Mouse (Mus musculus) hindbrain, embryonic 11.5 days (tissue): ENCODE results near the gene Hmgxb4. TPM values are rescaled to one million over a fixed set of nuclear protein-coding genes. Genes with fewer than 3 reads are reported as not detected.

ENCODE experiments used
- ATAC-seq: fragments of 200-750 bp; cut with Nextera tagmentation; 2 replicates; pipeline ENCODE4 v1.8.0; 2017; ENCODE audit warnings: mild to moderate bottlenecking, moderate TSS enrichment, moderate library complexity; ENCODE audit not compliant: low FRiP score
- DNase-seq: peaks from one replicate; pipeline ENCODE4 v3.0.0-alpha.2; 2015; ENCODE audit warnings: low spot score
- H3K27ac ChIP-seq: fragments of 300-500 bp; sonication (generic); 2 replicates; pipeline ENCODE4 v1.5.1; 2014; ENCODE audit warnings: mild to moderate bottlenecking, low read depth, low read length
- H3K27me3 ChIP-seq: fragments of 300-500 bp; sonication (generic); 2 replicates; pipeline ENCODE4 v1.6.1; 2014; ENCODE audit warnings: mild to moderate bottlenecking, low read length, moderate library complexity, mixed read lengths; ENCODE audit not compliant: control insufficient read depth, insufficient read depth
- H3K36me3 ChIP-seq: fragments of 300-500 bp; sonication (generic); 2 replicates; pipeline ENCODE4 v1.6.1; 2014; ENCODE audit warnings: mild to moderate bottlenecking, low read length, moderate library complexity, mixed read lengths; ENCODE audit not compliant: control insufficient read depth, insufficient read depth
- H3K4me1 ChIP-seq: fragments of 300-500 bp; sonication (generic); replicated peaks from 2 replicates; pipeline ENCODE4 v1.6.1; 2014; ENCODE audit warnings: low read length, mixed read lengths; ENCODE audit not compliant: control insufficient read depth, insufficient read depth
- H3K4me2 ChIP-seq: fragments of 300-500 bp; sonication (generic); replicated peaks from 2 replicates; pipeline ENCODE4 v1.6.1; 2014; ENCODE audit warnings: mild to moderate bottlenecking, low read depth, low read length
- H3K4me3 ChIP-seq: fragments of 300-500 bp; sonication (generic); 2 replicates; pipeline ENCODE4 v1.5.1; 2014; ENCODE audit warnings: low read depth, low read length
- H3K9ac ChIP-seq: fragments of 300-500 bp; sonication (generic); 2 replicates; pipeline ENCODE4 v1.6.1; 2014; ENCODE audit warnings: low read depth, low read length
- H3K9me3 ChIP-seq: fragments of 300-500 bp; sonication (generic); 2 replicates; pipeline ENCODE4 v1.6.1; 2016; ENCODE audit warnings: low read length; ENCODE audit not compliant: control insufficient read depth
- WGBS: fragments of 180-500 bp; shearing (Covaris S2); extraction: QIAGEN DNeasy Blood & Tissue Kit; methylation state at CpG from one replicate; pipeline ENCODE4 v1.1.7; 2014; 5-methylcytosine and 5-hydroxymethylcytosine counted together
- polyA plus RNA-seq: library from polyadenylated mRNA; unstranded; fragments of >200 nt; fragmentation: Nextera tagmentation; extraction: Ambion mirVana; gene quantifications from 2 replicates; pipeline ENCODE4 v1.2.1, GENCODE M21; 2014

Gene Hmgxb4
- polyA plus RNA-seq, 1 experiment from 2014 or later = 56.1 TPM

DNA sequence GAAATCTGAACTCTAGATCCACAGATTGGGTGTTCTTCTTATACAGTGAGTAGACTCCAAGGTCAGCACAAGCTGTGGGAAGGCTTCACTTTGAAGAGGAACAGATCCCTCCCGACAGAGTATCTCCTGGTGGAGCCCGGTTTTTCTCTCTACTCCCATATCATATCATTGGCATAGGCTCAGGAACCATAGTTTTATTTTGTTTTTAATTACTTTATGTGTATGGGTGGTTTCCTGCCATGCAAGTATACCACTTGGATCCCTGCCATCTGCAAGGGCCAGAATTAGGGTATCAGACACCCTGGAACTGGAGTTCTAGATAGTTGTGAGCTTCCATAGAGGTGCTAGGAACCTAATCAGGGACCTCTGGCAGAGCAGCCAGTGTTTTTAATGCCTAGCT is 15.7 kb downstream of the Hmgxb4 start:
- no peak for ATAC-seq
- Histone ChIP-seq H3K27ac (no peak overlapping the region), H3K4me2 (no peak overlapping the region), H3K36me3 (peaks cover 5% of the 10 kb centered on the region), H3K27me3 (no peaks in the 10 kb centered on the region), H3K4me1 (no peaks in the 10 kb centered on the region), H3K9me3 (no peaks in the 10 kb centered on the region), H3K9ac (no peak overlapping the region), H3K4me3 (no peak overlapping the region)
- WGBS = 97% methylated on average over 2 of the region's 2 CpGs
- DNase-seq = no peak

DNA sequence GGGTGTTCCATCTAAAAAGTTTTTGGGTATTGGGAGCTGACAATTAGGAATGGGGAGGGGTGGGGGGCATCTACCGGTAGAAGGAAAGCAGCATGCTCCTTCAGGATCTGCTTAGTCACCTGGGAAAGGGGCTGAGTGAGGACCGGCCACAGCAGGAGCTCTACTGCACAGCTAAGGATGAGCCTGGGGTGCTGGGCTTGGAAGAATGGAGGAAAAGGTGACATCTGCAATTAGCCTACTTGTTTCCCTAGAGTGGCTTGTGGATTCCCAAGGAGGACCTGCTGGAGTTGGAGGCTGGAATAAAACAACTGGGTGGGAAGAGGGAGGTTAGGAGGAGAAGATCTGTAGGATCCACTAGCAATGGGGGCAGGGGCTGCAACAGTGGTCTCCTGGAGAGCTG is 20.4 kb downstream of the Hmgxb4 start:
- H3K4me3 ChIP-seq = no peak overlapping the region
- H3K27me3 ChIP-seq = no peaks in the 10 kb centered on the region
- peaks cover 2% of the 10 kb centered on the region; the same call in 1 of the 2 replicates for H3K36me3 ChIP-seq
- WGBS = 45% methylated on average over 2 of the region's 2 CpGs
- H3K9ac ChIP-seq = no peak overlapping the region
- no peak overlapping the region for H3K4me2 ChIP-seq
- H3K9me3 ChIP-seq = no peaks in the 10 kb centered on the region
- H3K4me1 ChIP-seq = no peaks in the 10 kb centered on the region
- ATAC-seq = no peak
- H3K27ac ChIP-seq = no peak overlapping the region
- no peak for DNase-seq

DNA sequence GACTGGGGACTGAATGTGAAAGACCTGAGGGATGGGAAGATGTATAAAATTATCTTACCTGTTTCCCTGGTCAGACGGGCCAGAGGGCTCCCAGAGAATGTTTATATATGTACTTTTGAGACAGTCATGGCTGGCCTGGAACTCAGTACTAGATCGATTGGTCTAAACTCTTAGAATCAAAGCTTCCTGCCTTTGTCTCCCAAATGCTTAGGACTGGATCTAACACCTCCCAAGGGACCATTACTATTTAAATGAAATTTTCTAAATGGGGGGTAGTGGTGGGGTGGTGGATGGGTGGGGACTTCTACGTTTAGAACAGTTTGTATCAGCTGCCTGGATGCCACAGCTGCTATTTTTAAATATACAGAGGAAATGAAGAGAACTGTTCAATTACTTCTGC is 20.8 kb downstream of the Hmgxb4 start:
- ATAC-seq (no peak), DNase-seq (no peak)
- Histone ChIP-seq H3K4me3 (no peak overlapping the region), H3K4me1 (no peaks in the 10 kb centered on the region), H3K9ac (no peak overlapping the region), H3K36me3 (peaks cover under 1% of the 10 kb centered on the region; the same call in 1 of the 2 replicates), H3K27me3 (no peaks in the 10 kb centered on the region), H3K27ac (no peak overlapping the region), H3K9me3 (no peaks in the 10 kb centered on the region), H3K4me2 (no peak overlapping the region)
- 80% methylated on average over 3 of the region's 3 CpGs for WGBS

DNA sequence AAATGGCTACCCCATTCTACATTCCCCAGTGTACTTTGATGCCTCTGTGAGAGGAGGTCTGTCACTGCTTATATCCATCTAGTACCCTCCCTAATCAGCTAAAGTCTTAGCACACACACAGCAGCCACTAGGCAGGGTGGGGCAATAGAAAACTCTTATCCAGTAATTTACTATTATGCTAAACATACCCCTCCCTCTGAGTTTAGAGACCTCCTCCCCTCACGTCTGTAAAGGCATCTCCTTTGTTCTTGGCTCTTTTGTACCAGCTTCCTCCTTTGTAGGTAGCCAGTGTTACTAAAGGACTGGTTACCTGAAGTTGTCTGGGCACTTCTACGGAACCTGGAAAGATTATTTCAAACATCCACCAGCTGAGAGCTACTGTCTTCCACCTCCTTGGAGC is 22.8 kb downstream of the Hmgxb4 start:
- no peak for DNase-seq

DNA sequence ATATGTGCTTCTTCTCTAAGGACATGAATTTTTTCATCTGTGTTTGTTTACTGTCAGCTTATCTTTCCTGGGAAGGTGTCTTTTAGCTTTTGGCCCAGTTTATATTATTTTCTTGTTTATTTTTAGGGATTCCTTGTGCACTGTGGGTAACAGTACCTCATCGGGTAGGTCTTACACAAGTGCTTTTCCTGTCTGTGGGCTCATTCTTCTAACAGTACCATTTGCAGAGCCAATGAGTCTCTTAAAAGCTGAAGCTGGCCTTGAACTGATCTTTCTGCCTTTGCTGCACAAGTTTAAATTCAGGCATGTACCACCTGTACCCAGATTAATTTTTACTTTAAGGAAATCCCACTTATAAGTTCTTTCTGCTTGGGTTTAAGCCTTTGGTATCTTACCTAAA is 23.3 kb downstream of the Hmgxb4 start:
- Histone ChIP-seq H3K27me3 (no peaks in the 10 kb centered on the region), H3K4me2 (no peak overlapping the region), H3K4me1 (no peaks in the 10 kb centered on the region), H3K9ac (no peak overlapping the region), H3K4me3 (no peak overlapping the region), H3K27ac (no peak overlapping the region), H3K9me3 (no peaks in the 10 kb centered on the region), H3K36me3 (no peaks in the 10 kb centered on the region)
- WGBS = 96% methylated on average over 1 of the region's 1 CpGs
- no peak for DNase-seq
- no peak for ATAC-seq

More for the DNA sequence above, 22.8 kb downstream of the Hmgxb4 start:
- Histone ChIP-seq H3K27me3 (no peaks in the 10 kb centered on the region), H3K4me2 (no peak overlapping the region), H3K9ac (no peak overlapping the region), H3K9me3 (no peaks in the 10 kb centered on the region), H3K27ac (no peak overlapping the region), H3K4me1 (no peaks in the 10 kb centered on the region), H3K4me3 (no peak overlapping the region), H3K36me3 (no peaks in the 10 kb centered on the region)
- WGBS = 46% methylated on average over 2 of the region's 2 CpGs
- no peak for ATAC-seq

DNA sequence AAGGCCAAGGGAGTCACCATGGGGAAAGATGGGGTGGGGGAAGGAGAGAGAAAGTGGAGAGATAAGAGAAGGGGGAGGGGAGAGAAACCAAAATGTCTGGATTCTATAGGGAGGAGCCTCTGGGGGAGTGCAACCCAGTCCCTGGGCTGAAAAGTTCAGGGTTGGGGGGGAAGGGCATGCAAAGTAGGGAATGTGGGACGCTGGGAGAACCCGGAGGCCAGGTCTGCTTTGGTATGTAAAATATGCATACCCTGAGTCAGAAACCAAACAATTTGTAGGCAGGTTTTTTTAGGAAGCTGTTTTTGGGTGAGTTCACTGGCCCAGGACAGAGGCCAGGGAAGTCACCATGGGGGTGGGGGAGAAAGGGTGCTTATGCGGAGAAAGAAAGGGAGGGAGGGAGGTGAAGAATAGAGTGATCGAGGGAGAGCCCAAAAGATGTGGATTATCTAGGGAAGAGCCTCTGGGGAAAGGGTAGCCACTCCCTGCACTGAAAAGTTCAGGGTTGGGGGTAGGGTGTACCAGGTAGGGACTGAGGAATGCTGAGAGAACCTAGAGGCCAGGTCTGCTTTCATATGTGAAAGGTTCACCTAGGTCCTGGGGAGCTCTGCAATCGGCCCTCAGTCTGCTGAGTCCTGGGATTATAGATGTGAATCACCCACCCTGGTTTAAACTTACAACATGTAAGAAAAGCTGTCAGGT is 25.3 kb downstream of the Hmgxb4 start:
- H3K9ac ChIP-seq = no peak overlapping the region
- no peak for ATAC-seq

DNA sequence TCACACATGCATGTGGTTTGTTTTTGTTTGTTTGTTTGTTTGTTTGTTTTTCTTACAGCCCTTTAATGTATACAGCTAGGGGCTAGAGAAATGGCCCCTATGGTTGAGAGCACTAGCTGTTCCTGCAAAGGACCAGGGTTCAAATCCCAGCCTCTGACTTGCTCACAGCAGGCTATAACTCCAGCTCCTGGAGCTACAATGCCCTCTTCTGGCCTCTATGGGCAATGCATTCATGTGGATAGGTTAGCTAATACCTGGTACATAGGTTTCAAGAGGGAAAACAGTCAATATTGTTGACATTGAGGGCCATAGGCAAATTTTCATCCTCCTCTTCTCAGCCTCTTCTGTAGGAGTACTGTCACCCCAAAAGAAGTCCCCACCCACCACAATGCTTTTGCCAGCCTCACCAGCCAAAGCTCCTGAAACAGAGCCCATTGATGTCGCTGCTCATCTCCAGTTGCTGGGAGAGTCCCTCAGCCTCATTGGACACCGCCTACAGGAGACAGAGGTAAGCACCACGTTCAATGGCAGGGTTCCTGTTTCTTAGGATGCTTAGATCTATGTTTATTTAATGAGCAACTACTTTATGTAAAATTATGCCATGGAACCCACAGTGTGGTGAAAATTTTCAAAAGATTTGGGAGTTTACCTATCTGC is 30.6 kb downstream of the Hmgxb4 start:
- Histone ChIP-seq H3K36me3 (peaks cover 12% of the 10 kb centered on the region), H3K27me3 (no peaks in the 10 kb centered on the region), H3K4me2 (no peak overlapping the region), H3K4me3 (no peak overlapping the region), H3K9me3 (no peaks in the 10 kb centered on the region), H3K4me1 (no peaks in the 10 kb centered on the region), H3K27ac (no peak overlapping the region), H3K9ac (no peak overlapping the region)
- WGBS = 93% methylated on average over 3 of the region's 3 CpGs
- DNase-seq (no peak), ATAC-seq (no peak)

More for the DNA sequence above, 25.3 kb downstream of the Hmgxb4 start:
- 31% methylated on average over 5 of the region's 5 CpGs for WGBS
- peaks cover 4% of the 10 kb centered on the region; the same call in 1 of the 2 replicates for H3K36me3 ChIP-seq
- no peaks in the 10 kb centered on the region for H3K4me1 ChIP-seq
- H3K4me2 ChIP-seq = no peak overlapping the region
- no peaks in the 10 kb centered on the region for H3K9me3 ChIP-seq
- H3K27ac ChIP-seq = no peak overlapping the region
- H3K4me3 ChIP-seq = no peak overlapping the region
- no peaks in the 10 kb centered on the region for H3K27me3 ChIP-seq
- no peak for DNase-seq

DNA sequence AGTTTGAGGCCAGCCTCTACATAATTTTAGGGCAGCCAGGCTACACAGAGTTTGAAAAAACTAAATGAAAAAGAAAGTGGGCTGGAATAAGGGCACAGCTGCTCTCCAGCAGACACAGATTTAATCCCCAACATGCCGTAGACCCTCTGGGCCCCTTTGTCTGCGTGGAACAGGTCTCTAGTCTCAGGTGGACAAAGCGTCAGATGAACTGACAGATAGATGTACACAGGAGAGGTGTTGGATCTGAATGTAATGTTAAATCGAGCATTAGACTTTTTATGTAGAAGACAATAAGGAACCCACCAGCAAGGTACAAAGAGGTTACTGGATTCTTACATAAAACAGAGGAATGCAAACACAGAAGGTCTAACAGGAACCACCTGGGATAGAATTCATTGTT is 32.7 kb downstream of the Hmgxb4 start:
- no peaks in the 10 kb centered on the region for H3K4me1 ChIP-seq
- no peaks in the 10 kb centered on the region for H3K27me3 ChIP-seq
- H3K9me3 ChIP-seq = no peaks in the 10 kb centered on the region
- ATAC-seq = no peak
- no peak overlapping the region for H3K4me3 ChIP-seq
- H3K4me2 ChIP-seq = no peak overlapping the region
- H3K9ac ChIP-seq = no peak overlapping the region
- peaks cover 12% of the 10 kb centered on the region for H3K36me3 ChIP-seq
- no peak overlapping the region for H3K27ac ChIP-seq
- DNase-seq = no peak
- WGBS = 88% methylated on average over 4 of the region's 4 CpGs

DNA sequence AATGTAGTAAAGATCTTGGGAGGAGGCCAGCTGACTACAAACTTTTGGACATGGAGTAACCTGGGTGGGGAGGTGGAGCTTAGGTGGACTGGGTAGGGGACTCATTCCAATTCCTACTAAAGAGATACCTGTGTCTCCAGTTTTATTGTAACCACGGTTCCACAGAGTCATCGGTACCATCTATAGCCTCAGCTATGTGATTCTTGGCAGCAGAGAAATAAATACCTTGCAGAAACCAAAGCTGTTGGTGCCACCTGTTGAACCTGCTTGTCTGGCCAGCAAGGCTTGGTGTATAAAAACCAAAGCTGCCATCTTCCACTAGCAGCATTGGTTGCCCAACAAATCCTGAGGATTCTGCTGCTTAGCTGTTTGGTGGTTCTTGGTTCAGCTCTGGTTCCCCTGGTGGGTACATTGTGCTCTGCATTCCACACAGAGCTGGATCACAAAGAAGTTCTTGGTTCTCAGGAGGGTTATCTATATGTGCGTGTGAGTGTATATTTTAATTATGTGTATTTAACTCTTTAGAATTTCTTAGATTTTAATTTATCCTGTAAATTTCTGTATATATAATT is 37.4 kb downstream of the Hmgxb4 start:
- Histone ChIP-seq H3K27me3 (no peaks in the 10 kb centered on the region), H3K9ac (no peak overlapping the region), H3K27ac (no peak overlapping the region), H3K36me3 (peaks cover 3% of the 10 kb centered on the region; the same call in 1 of the 2 replicates), H3K4me1 (no peaks in the 10 kb centered on the region), H3K9me3 (no peaks in the 10 kb centered on the region), H3K4me3 (no peak overlapping the region), H3K4me2 (no peak overlapping the region)
- ATAC-seq (no peak), DNase-seq (no peak)
- WGBS = 98% methylated on average over 3 of the region's 3 CpGs
